Mouse (Mus musculus) hindbrain, embryonic 15.5 days (tissue): ENCODE data around the gene Hnrnph1. TPM values are rescaled to one million over a fixed set of nuclear protein-coding genes. Genes with fewer than 3 reads are reported as not detected.

Experiments used
- ATAC-seq: fragments of 200-750 bp; cut with Nextera tagmentation; 2 replicates; pipeline ENCODE4 v1.8.0; 2017; ENCODE audit warnings: low read depth, moderate number of reproducible peaks, moderate TSS enrichment; ENCODE audit not compliant: low FRiP score
- H3K27ac ChIP-seq: fragments of 300-500 bp; sonication (generic); replicated peaks from 2 replicates; pipeline ENCODE4 v1.5.1; 2015; ENCODE audit warnings: mild to moderate bottlenecking, inconsistent platforms
- H3K27me3 ChIP-seq: fragments of 300-500 bp; sonication (generic); 2 replicates; pipeline ENCODE4 v1.6.1; 2015; ENCODE audit warnings: control low read depth, inconsistent platforms
- H3K36me3 ChIP-seq: fragments of 300-500 bp; sonication (generic); 2 replicates; pipeline ENCODE4 v1.6.1; 2015; ENCODE audit warnings: control low read depth, inconsistent platforms
- H3K4me1 ChIP-seq: fragments of 300-500 bp; sonication (generic); replicated peaks from 2 replicates; pipeline ENCODE4 v1.6.1; 2015; ENCODE audit warnings: control low read depth, inconsistent platforms
- H3K4me2 ChIP-seq: fragments of 300-500 bp; sonication (generic); 2 replicates; pipeline ENCODE4 v1.6.1; 2015; ENCODE audit warnings: moderate library complexity, mild to moderate bottlenecking, inconsistent platforms
- H3K4me3 ChIP-seq: fragments of 300-500 bp; sonication (generic); 2 replicates; pipeline ENCODE4 v1.5.1; 2015; ENCODE audit warnings: mild to moderate bottlenecking, inconsistent platforms
- H3K9ac ChIP-seq: fragments of 300-500 bp; sonication (generic); 2 replicates; pipeline ENCODE4 v1.6.1; 2015; ENCODE audit warnings: inconsistent platforms
- H3K9me3 ChIP-seq: fragments of 300-500 bp; sonication (generic); 2 replicates; pipeline ENCODE4 v1.6.1; 2016; ENCODE audit warnings: control low read depth, inconsistent platforms
- WGBS: fragments of 180-500 bp; shearing (Covaris S2); methylation state at CpG from one replicate; pipeline ENCODE4 v1.1.7; 2015; 5-methylcytosine and 5-hydroxymethylcytosine counted together
- polyA plus RNA-seq: library from polyadenylated mRNA; unstranded; fragments of >200 nt; fragmentation: Nextera tagmentation; extraction: Ambion mirVana; gene quantifications from 2 replicates; pipeline ENCODE4 v1.2.1, GENCODE M21; 2015

Gene Hnrnph1
- polyA plus RNA-seq = 418 and 450 TPM in 2 replicates

DNA sequence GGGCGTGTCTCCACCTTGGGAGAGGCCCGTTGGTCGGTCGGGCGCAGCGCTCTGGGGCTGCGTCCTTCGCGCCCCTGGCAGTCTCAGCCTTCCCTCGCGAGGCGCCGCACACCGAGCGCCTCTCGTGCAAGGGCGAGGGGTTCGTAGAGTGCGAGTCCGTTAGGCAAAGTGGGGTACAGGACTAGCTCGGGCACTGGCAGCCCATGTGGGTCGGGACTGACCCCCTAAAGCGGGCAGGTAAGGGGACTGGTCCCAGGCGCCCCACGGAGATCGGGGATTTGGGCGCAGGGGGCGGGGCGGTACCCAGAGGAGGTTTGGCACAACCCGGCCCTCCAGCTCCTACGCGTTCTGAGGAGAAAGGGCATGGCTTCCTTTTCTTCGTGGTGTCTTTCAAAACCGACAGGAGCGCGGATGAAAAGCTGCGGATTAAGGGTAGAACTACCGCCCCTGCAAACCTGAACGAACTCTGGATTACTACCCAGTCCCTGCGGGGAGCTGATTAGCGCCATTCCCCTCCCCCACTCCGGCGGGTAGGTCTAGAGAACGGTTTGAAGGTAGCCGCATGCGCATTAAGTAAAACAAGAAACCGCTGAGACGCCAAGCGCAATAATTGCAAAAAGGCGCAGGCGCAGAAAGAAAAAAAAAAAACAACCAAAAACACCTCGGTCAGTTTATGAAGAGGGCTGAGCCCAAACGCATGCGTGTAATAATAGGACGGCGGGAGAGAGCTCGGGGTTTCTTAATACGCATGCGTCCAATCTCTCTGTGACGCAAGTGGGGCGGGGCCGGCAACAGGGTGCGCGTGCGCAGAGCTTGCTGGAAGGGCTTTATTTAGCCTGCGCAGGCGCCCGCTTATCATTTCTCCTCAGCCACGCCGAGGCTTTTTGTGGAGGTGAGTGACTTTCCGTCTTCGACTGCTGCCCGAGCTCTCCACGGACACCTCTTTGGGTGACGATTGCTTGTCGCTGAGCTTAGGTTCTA, at the start of gene Hnrnph1:
Hnrnph1 (plus strand) TSS at position 80 of the 981 bp plus-strand sequence.
- H3K9ac ChIP-seq = peak within 1 kb of the TSS; percentile 100
- H3K4me2 ChIP-seq = peak within 1 kb of the TSS; percentile 90
- peak within 1 kb of the TSS; percentile 98 for H3K4me3 ChIP-seq
- WGBS = under 1% methylated on average over 75 of the region's 76 CpGs
- ATAC-seq = peak; percentile 95
- H3K9me3 ChIP-seq = no peaks in the 10 kb centered on the region
- H3K36me3 ChIP-seq = peaks cover 10% of the 10 kb centered on the region
- H3K27ac ChIP-seq = peak within 1 kb of the TSS; percentile 99
- peaks cover 34% of the 10 kb centered on the region for H3K4me1 ChIP-seq
- H3K27me3 ChIP-seq = no peaks in the 10 kb centered on the region

DNA sequence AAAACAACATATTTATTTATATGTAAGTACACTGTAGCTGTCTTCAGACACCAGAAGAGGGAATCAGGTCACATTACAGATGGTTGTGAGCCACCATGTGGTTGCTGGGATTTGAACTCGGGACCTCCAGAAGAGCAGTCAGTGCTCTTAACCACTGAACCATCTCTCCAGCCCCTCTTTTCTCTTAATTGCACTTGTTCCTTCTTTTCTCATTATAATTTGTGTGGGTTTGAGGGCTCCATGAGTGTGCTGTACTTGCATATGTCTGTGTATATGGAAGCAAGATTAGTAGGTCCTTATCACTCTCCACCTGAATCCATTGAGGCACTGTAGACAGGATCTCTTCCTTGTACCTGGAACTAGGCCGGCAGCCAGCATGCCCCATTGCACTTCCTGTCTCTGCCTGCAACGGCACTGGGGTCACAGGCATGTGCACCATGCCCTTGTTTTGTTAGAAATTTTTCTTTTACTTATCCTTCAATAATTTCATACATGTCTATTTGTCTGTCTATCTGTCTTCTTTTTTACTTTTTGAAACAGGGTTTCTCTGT, 48.6 kb upstream of the Hnrnph1 start:
- WGBS = 88% methylated on average over 3 of the region's 3 CpGs
- H3K4me1 ChIP-seq = peaks cover 24% of the 10 kb centered on the region
- no peak overlapping the region for H3K4me3 ChIP-seq
- ATAC-seq = no peak
- no peak overlapping the region for H3K9ac ChIP-seq
- H3K36me3 ChIP-seq = no peaks in the 10 kb centered on the region
- H3K9me3 ChIP-seq = no peaks in the 10 kb centered on the region
- no peak overlapping the region for H3K4me2 ChIP-seq
- no peaks in the 10 kb centered on the region for H3K27me3 ChIP-seq
- no peak overlapping the region for H3K27ac ChIP-seq

DNA sequence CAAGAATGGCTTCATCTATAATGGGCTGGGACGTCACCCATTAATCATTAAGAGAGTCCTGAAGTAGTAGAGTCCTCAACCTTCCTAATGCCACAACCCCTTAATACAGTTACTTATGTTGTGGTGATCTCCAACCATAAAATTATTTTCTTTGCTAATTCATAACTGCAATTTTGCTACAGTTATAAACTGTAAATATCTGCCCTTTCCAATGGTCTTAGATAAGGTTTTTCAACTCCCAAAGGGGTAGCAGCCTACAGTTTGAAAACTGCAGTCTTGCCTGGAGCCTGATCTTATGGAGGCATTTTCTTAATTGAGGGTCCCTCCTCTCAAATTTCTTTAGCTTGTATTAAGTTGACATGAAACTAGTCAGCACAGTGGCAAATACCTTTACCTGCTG, 47.4 kb upstream of the Hnrnph1 start:
- no peaks in the 10 kb centered on the region for H3K27me3 ChIP-seq
- H3K4me2 ChIP-seq = no peak overlapping the region
- no peaks in the 10 kb centered on the region for H3K36me3 ChIP-seq
- no peaks in the 10 kb centered on the region for H3K9me3 ChIP-seq
- ATAC-seq = no peak
- H3K4me3 ChIP-seq = no peak overlapping the region
- H3K9ac ChIP-seq = no peak overlapping the region
- 93% methylated on average over 1 of the region's 1 CpGs for WGBS
- peaks cover 12% of the 10 kb centered on the region for H3K4me1 ChIP-seq
- no peak overlapping the region for H3K27ac ChIP-seq

DNA sequence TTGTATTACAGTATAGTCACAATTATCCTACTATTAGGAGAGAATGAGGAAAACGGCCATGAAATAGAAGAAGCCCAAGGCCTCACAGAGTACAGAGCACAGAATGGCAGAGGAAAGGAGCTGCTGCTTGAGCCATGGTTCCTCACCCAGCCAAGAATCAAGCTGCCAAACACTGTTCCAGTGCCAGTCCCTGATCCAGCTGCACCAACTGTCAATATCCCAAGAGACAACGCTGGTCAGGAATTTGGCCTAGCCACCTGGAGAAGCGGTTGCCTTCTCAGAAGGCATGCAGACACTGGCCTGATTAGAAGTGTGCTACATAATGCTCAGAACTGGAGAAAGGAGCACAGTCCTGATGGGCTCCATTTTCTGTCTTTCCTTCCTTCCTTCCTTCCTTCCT, 43.6 kb upstream of the Hnrnph1 start:
- Histone ChIP-seq H3K4me2 (no peak overlapping the region), H3K36me3 (no peaks in the 10 kb centered on the region), H3K27me3 (no peaks in the 10 kb centered on the region), H3K9ac (no peak overlapping the region), H3K4me1 (no peaks in the 10 kb centered on the region), H3K9me3 (no peaks in the 10 kb centered on the region), H3K27ac (no peak overlapping the region), H3K4me3 (no peak overlapping the region)
- WGBS = 84% methylated on average over 3 of the region's 3 CpGs
- ATAC-seq = no peak

DNA sequence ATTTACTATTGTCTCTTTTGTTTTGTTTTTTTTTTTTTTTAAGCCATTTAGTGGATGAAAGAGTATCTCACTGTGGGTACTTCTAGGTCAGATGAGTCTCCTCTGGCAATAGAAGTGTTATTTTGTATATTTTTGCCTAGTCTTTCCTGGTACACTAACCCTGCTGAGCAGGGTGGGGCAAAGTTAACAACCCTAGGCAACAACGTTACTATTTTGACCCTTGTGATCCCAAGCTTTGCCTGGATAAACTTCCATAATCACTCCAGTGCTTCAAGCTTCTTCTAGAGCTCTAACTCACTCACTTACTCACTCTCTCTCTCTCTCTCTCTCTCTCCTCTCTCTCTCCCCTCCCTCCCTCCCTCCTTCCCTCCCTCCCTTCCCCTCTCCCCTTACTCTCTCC, 40.7 kb upstream of the Hnrnph1 start:
- Histone ChIP-seq H3K9ac (no peak overlapping the region), H3K4me3 (no peak overlapping the region), H3K4me1 (no peaks in the 10 kb centered on the region), H3K27me3 (no peaks in the 10 kb centered on the region), H3K9me3 (no peaks in the 10 kb centered on the region), H3K27ac (no peak overlapping the region), H3K36me3 (no peaks in the 10 kb centered on the region), H3K4me2 (no peak overlapping the region)
- ATAC-seq = no peak
- 55% methylated on average over 1 of the region's 1 CpGs for WGBS

DNA sequence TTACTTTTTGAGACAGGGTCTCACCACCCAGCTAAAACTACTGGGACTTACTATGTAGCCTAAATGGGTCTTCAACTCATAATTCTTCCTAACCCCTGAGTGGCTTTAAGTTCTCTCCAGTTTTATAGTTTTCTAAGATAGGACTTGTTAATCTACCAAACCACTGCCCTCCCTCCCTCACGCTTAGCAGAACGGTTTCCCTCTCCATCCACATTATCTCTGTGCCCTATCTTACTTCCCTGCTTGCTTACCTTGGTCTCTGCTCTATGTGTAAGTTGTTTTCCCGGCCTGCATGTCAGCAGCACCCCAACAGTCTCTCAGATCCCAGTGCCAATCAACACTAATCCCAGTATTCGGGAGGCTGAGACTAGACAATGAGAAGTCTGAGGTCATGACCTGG, 39.9 kb upstream of the Hnrnph1 start:
- no peak overlapping the region for H3K27ac ChIP-seq
- WGBS = 70% methylated on average over 4 of the region's 4 CpGs
- no peak overlapping the region for H3K4me3 ChIP-seq
- H3K4me1 ChIP-seq = no peaks in the 10 kb centered on the region
- no peak overlapping the region for H3K4me2 ChIP-seq
- no peaks in the 10 kb centered on the region for H3K36me3 ChIP-seq
- no peaks in the 10 kb centered on the region for H3K9me3 ChIP-seq
- no peaks in the 10 kb centered on the region for H3K27me3 ChIP-seq
- H3K9ac ChIP-seq = no peak overlapping the region
- no peak for ATAC-seq

DNA sequence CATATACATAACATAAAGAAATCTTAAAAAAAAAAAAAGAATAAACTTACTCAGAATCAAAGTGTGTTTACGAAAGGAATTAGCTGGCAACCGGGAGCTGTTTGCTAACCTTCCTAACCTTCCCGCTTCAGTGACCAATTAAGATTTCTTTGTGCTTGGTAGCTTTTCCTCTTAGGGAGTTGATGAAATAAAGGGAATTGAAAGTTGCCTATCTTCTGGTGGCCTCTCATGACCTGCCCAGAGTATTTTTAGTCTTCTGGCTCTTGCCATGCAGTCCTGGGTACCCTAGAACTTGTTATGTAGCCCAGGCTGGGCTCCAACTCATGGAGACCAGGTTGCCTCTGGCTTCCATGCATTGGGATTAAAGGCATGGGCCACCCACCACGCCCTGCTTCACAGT, 31.3 kb upstream of the Hnrnph1 start:
- Histone ChIP-seq H3K4me2 (no peak overlapping the region), H3K9me3 (no peaks in the 10 kb centered on the region), H3K27ac (no peak overlapping the region), H3K4me1 (no peaks in the 10 kb centered on the region), H3K4me3 (no peak overlapping the region), H3K27me3 (no peaks in the 10 kb centered on the region), H3K9ac (no peak overlapping the region), H3K36me3 (no peaks in the 10 kb centered on the region)
- WGBS = 77% methylated on average over 4 of the region's 4 CpGs
- no peak for ATAC-seq

DNA sequence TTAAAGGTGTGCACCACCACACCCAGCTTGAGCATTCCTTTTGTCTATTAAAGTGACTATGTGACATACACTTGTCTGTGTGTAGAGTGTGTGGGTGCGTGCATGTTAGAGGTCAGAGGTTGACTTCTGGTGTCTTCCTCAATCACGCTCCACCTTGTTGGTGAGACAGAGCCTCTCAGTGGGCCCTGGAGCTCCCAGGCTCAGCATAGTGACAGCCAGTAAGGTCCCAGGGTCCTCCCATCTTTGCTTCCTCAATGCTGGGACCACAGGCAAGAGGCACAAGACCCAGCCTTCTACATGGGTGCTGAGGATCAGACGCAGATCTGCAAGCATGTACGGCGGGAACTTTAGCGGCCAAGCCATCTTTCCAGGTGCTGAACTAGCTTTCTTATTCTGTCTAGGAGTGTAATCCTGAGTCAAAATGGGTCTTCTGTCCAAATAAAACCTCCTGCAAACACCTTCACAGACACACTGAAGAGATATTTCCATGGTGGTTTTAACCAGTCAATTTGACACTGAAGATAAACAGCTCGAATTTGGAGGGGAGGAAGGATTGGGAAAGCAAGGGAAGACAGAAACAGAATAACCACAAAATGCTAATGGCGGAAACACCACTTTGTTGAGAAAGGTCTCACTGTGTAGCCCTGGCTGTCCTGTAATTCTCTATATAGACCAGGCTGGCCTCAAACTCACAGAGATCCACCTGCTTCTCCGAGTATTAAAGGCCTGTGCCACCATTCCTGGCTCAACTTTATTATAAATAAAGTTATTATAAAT, 30.3 kb upstream of the Hnrnph1 start:
- Histone ChIP-seq H3K36me3 (no peaks in the 10 kb centered on the region), H3K4me1 (no peaks in the 10 kb centered on the region), H3K27me3 (no peaks in the 10 kb centered on the region), H3K9ac (no peak overlapping the region), H3K27ac (no peak overlapping the region), H3K4me2 (no peak overlapping the region), H3K4me3 (no peak overlapping the region), H3K9me3 (no peaks in the 10 kb centered on the region)
- ATAC-seq = no peak
- WGBS = 92% methylated on average over 9 of the region's 9 CpGs

DNA sequence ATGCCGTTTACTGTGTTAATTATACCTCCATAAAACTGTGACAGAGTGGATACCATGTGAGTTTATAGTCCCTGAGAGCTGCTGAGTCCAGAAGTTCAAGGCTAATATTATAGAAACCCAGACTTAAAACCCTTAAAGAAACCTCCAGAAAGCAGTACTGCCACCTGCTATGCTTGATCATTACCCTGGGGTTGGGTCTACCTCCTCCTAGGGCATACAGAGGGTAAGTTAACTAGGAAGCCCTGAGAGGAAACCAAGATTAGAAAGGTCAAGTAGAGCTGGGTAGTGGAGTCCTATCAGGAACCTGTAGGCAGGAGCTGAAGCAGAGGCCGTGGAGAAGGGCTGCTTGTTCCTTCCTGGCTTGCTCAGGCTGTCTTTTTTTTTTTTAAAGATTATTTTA, 24.6 kb upstream of the Hnrnph1 start:
- Histone ChIP-seq H3K4me3 (no peak overlapping the region), H3K27ac (no peak overlapping the region), H3K9ac (no peak overlapping the region), H3K27me3 (no peaks in the 10 kb centered on the region), H3K4me2 (no peak overlapping the region), H3K9me3 (no peaks in the 10 kb centered on the region), H3K4me1 (no peaks in the 10 kb centered on the region), H3K36me3 (no peaks in the 10 kb centered on the region)
- WGBS = 92% methylated on average over 2 of the region's 2 CpGs
- ATAC-seq = no peak

DNA sequence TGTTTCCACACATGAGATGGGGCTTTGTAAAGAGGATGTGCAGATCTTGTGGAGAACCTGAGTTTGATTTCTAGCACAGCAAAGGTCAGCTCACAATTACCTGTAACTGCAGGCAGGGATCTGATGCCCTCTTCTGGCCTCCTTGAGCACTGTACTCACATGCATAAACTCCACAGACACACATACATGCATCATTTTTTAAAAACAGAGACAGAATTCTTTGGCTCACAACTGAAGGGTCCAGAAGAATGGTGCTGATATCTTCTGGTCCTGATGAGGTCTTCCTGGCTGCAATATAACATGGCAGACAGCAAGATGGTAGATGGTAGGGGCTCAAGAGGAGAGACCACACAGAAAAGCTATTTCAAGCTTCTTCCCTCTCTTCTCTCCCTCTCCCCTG, 22.6 kb upstream of the Hnrnph1 start, which contains the start of gene Cby3:
Cby3 (plus strand) TSS at position 301 of the 400 bp plus-strand sequence.
- Histone ChIP-seq H3K27ac (no peak within 1 kb of the TSS), H3K4me1 (peaks cover 9% of the 10 kb centered on the region; the same call in 1 of the 2 replicates), H3K9ac (no peak within 1 kb of the TSS), H3K9me3 (no peaks in the 10 kb centered on the region), H3K4me2 (no peak within 1 kb of the TSS), H3K4me3 (no peak within 1 kb of the TSS), H3K27me3 (no peaks in the 10 kb centered on the region), H3K36me3 (no peaks in the 10 kb centered on the region)
- no peak for ATAC-seq

DNA sequence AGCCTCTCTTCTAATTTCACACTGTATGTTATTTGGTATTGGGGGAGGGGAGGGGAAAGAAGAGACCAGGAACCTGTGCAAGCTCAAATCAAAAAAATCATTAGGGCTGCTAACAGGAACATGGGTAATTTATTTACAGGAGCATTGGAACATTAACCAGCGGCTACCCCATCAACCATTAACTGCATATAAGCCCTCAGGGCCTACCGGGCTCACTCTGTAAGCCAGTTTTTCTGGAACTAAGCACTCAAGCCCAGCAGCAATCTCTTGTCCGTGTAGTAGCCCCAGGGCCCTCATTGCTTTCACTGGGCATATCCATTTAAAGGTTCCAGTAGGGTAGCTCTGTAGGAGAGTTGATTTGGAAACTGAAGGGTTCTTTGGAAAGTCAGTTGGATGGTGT, 21.9 kb upstream of the Hnrnph1 start:
- H3K36me3 ChIP-seq = no peaks in the 10 kb centered on the region
- H3K27ac ChIP-seq = no peak overlapping the region
- no peak for ATAC-seq
- no peak overlapping the region for H3K9ac ChIP-seq
- no peaks in the 10 kb centered on the region for H3K9me3 ChIP-seq
- no peak overlapping the region for H3K4me2 ChIP-seq
- WGBS = 60% methylated on average over 3 of the region's 3 CpGs
- H3K27me3 ChIP-seq = no peaks in the 10 kb centered on the region
- peaks cover 12% of the 10 kb centered on the region; the same call in 1 of the 2 replicates for H3K4me1 ChIP-seq
- H3K4me3 ChIP-seq = no peak overlapping the region

DNA sequence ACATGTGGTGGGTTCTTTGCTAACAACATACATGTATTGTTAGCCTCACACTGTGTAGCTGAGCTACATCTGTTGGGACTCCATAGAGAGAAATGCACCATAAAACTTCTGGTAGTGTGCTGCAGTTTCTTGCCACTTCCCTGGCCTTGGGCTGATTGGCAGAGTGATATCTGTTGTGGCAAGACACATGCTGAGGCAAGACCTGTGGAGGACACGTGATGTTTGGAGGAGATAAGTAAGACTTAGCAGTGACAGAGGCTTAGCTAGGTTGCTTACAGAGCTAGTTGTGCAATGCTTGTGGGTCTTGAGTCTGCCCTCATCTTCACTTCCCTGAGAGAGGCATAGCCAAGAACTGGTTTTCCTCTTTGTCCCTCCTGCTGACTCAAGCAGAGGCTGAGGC, 21.4 kb upstream of the Hnrnph1 start:
- H3K9ac ChIP-seq = no peak overlapping the region
- H3K27ac ChIP-seq = no peak overlapping the region
- H3K4me1 ChIP-seq = peaks cover 12% of the 10 kb centered on the region; the same call in 1 of the 2 replicates
- no peak overlapping the region for H3K4me3 ChIP-seq
- no peaks in the 10 kb centered on the region for H3K36me3 ChIP-seq
- H3K27me3 ChIP-seq = no peaks in the 10 kb centered on the region
- WGBS = 77% methylated on average over 1 of the region's 1 CpGs
- no peak for ATAC-seq
- no peak overlapping the region for H3K4me2 ChIP-seq
- H3K9me3 ChIP-seq = no peaks in the 10 kb centered on the region
